Mouse (Mus musculus): Measurements from ENCODE around the gene Pcnx.

Gene Pcnx

DNA sequence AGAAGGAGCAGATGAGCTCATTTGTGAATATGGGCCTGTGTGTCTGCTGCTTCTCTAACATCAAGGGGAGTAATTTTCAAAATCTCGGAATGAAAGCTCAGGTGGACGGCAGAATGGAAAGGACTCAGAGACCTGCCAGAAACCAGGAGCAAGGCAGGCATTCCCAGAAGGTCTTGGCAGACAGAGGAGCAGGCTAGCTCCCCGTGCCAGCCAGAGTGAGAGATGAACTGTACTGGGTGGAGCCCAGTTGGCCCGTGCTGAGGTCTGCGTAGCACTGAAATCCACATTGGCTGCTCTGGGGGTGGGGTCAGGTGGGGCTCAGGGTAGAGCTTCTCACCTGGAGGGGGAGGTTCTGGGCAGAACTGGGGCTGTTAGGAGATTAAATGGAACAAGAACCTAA is 16.3 kb upstream of the Pcnx start:
- no peak for TF ChIP-seq GATA4 (IDR thresholded peaks at IDR 0.05; ENCODE audit: insufficient replicate concordance, low read length)

DNA sequence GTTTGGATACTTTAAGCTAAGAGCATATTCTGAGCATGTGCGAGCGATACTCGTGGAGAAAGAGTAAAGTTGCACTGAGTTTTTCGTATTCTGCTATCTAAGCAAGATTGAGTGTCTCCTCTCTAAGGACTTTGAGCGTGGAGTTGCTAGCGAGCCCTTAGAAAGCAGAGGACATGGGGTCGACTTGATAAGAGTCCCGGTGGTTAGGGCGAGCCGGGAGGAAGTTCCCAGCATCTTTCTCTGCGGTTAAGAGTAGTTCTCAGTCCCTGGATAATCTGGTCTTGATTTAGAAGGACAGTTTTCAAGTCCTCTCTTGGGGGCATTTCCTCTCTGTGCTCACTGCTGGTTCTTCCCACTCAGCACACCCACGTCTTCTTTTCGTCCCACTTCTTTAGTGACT is 15.3 kb upstream of the Pcnx start:
- no peak for TF ChIP-seq GATA4 (IDR thresholded peaks at IDR 0.05; ENCODE audit: insufficient replicate concordance, low read length)

DNA sequence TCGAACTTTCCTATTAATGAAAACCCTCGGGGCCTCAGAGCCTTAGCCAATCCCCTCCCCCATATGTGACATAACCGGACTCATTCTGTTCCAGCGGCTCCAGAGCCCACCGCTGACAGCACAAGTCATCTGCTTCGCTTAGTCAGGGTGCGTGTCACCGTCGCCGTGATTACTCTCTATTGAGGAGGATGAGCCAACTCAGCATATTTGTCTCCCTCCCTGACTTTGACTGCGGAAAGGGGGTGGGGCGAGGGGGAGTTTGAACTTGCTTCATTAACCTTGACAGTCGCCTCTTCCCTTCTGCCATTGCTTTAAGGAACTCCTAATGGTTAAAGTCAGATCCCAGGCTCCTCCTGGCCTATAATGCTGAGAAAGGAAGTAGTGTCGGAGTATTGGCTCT is 14.8 kb upstream of the Pcnx start:
- no peak for TF ChIP-seq GATA4 (IDR thresholded peaks at IDR 0.05; ENCODE audit: insufficient replicate concordance, low read length)

DNA sequence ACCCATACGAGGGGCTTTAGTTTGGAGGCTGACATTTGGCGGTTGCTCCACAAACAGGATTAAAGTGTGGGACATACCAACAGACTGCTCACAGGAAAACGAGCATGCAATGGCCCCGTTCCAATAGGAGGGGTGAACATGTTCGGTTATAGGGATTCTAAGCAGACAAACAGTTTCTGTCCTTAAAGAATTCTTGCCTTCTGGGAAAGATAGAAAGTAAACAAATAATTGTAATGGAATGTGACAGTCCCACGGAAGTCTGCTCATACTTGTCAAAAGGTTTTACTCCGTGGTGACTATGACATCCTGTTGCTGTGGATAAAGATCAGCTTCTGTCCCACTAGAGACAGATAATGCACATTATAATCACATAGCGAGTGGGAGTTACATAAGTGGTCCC is 10.2 kb upstream of the Pcnx start:
- TF ChIP-seq GATA4 (IDR thresholded peaks at IDR 0.05; ENCODE audit: insufficient replicate concordance, low read length), result no peak

DNA sequence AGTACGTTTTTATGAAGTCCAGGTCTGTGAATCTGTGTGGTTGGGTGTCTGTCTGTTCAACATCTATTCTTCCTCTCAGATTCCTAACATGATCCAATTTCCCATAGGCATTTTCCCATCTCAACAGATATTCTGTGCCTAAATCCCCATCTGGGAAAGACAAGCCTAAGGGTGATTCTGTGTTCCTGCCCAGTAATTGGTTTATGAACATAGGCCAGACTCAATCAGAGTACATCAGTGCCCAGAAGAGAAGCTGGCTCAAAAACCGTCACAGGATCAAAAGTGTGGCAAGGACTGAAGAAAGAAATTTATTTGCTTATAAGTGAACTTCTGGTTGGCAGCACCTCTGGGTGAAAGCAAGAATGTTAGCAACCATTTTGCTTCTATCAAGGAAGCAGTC is 7.3 kb upstream of the Pcnx start:
- no peak for TF ChIP-seq GATA4 (IDR thresholded peaks at IDR 0.05; ENCODE audit: insufficient replicate concordance, low read length)

DNA sequence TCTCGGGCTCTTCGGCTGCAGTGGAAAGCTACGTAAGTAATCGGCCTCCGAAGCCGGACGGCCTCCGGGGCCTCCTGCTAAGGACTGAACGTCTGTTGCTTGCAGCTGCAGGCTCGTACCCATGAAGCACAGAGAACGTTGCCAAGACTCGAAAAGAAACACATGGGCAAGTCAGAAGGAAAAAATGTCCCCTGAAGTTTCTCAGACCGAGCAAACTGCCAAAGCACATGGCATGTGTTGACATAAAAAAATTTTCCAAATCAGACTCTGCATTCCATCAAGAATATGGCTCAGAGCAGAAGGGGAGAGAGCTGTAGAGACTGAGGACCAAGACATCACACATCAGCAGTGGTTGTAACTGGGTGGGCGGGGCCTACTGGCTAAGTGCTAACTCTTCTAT is 6.8 kb upstream of the Pcnx start:
- no peak for TF ChIP-seq GATA4 (IDR thresholded peaks at IDR 0.05; ENCODE audit: insufficient replicate concordance, low read length)

DNA sequence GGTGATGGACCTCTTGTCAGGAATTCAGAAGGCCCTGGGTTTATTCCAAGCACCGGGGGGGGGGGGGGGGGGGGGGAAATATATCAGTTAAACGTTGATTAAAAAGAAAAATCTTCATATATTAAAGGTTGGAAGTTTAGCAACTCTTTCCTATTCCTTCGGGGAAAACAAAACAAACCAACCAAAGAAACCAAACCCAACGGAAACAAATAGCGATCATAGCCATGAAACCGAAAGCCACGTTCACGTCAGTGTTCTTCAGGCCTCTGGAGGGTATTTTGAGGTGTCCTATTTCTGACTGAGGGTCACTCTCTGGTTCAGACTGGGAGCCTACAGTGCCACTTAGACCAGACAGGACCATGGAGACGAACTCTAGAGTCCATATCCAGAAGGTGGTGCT is 6.3 kb upstream of the Pcnx start:
- no peak for TF ChIP-seq GATA4 (IDR thresholded peaks at IDR 0.05; ENCODE audit: insufficient replicate concordance, low read length)

DNA sequence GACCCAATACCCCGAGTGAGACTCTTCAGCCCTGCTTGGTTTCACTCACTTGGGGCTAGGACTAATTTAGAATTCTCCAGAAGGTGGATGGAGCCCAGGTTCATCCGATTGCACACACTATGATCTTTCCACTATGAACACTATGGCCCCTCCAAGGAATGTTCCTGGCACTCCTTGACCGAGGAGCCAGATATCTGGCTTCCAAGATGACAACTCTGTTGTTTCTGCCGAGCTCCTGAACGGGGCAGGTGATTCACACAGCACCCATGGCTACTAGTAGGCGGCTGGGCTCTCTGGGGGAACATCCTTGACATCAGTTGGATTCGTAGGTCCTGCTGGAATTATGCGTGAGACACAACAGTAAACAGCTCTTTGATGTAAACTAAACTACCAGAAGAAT is 4.8 kb upstream of the Pcnx start:
- no peak for TF ChIP-seq GATA4 (IDR thresholded peaks at IDR 0.05; ENCODE audit: insufficient replicate concordance, low read length)

DNA sequence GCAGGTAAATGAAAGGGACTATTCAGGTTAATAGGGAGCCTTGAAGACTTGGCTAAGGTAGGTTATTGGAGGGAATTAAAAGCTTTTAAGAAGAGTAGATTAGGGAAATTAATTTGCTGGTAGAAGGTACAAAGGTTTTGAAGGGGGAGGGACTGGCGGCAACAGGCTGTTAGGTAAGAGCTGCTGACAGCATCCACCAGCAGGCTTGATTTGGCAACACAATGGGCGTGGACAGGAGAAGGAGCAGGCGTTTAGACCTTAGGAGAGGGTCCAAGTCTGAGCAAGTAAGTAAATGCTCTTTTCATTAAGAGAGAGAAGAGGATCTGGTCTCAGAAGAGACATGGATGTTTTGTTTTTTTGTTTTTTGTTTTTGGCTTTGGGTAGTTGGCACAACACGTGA is 3.1 kb upstream of the Pcnx start:
- no peak for TF ChIP-seq GATA4 (IDR thresholded peaks at IDR 0.05; ENCODE audit: insufficient replicate concordance, low read length)

DNA sequence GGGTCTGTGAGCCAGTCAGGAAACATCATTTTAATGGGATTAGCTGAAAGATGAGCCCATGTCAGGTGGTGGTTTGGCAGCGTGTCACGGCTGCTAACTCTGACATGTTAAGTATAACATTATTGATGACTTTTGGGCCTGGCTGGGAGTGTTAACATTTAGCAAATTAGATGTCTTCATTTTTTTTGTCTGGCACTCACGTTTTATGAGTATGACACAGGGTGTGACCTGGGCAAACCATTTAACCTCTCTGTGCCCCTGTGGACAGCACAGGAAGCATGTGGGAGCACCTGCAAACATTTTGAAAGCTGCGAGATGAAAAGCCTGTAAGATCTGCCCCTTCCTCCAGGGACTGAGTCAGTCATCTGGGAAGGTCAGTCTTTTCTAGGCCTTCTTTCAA is 2.6 kb upstream of the Pcnx start:
- no peak for TF ChIP-seq GATA4 (IDR thresholded peaks at IDR 0.05; ENCODE audit: insufficient replicate concordance, low read length)

DNA sequence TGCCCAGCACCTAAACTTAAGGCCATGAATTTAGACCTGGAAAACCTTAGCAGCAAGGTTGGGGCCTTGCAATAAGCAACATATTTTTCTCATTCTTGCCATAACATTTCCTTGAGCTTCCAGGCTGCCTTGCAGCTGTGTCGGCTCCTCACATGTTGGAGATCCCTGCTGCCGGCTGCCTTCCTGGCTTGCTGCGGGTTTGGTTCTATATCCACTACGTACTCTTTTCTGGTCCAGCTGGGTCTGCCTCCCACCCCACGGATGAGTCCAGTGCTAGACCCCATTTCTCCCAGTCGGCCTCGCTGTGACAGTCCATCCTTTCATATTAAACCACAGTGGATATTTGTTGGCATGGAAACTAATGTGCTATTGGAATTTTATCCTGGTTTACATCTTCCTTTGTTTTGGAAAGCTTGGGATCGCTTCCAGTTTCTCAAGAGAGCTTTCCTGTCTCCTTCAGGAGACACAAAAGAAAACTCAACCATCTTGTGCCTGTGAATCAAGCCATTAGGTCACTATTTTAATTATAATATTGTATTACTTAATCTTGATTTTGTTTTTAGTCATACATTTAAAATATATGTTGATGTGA is 1.7 kb upstream of the Pcnx start:
- TF ChIP-seq GATA4 (IDR thresholded peaks at IDR 0.05; ENCODE audit: insufficient replicate concordance, low read length), result no peak

DNA sequence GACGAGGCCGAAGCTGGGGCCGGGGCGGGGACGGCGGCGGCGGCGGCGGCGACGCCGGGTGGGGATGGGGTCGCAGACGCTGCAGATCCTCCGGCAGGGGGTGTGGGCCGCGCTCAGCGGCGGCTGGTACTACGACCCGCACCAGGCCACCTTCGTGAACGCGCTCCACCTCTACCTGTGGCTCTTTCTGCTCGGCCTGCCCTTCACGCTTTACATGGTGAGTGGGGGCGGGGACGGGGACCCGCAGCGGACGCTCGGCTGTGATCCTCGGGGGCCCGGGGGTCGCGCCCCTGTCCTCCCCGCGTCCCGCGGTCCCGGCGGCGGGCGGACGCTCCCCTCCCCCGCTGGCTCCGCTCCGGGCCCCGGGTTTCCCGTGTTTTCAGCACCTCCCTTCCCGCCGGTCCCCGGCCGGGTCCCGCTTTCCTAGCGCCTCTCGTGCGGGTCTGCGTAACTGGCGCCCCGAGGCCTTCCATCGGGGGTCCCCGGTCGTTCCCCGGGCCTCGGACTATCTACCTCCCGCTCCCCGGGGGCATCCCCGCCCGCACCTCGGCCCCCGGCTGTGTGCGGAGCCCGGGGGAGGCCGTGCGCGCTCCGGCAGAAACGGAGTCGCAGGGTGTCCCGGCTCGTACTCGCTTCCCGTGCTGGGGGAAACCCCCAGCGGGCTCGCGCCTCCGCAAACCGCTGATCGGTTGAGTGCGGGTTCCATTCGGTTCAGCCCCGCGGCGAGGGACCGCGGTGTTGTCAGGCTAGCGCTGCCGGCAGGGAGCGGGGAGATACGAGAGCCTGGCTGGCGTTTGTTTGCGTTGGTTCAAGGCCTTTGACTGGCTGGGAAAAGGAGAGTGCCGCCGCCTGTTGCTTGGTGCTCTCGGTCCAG is 722 bp downstream of the Pcnx start:
- TF ChIP-seq GATA4 (IDR thresholded peaks at IDR 0.05; ENCODE audit: insufficient replicate concordance, low read length), result no peak; the same call in 1 of the 2 replicates

DNA sequence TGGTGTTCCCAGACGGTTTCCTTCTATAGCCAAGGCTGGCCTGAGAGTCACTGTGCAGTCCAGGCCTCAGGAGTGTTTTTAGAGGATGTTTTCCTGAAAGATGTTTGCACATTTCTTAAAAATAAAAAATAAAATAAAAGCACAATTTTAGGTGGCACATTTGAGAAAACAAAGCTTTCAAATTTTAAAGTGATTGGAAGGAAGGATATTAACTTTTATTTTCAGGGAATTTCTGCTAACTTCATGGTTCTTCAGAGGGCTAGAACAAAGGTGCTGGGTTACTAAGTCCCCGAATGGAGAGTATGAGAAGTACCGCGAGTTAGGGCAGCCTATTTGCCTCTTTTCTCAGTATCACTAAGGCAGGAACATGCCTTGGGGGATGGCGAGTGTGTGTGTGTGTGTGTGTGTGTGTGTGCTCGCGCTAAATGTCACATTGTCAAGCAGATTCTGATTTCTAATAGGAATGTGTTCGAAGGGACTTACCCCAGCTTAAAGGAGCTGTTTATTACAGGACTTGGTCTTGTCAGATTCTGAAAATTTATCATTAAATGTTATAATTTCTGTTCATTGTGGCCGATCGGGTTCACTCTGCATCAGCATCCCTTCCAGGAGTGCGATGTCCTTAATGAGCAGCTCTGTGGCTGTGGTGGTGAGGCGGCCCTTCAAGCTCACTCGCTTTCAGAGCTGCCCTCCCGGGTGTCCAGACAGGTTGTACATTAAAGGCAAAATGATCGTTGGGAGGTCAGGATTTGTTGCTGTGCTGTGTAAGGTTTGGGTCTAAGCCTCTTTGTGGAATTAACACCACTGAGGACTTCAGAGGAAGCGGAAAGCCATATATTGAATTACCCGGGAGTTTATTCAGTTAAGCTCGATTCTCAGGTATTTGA is 1.6 kb downstream of the Pcnx start:
- TF ChIP-seq GATA4 (IDR thresholded peaks at IDR 0.05; ENCODE audit: insufficient replicate concordance, low read length), result no peak

DNA sequence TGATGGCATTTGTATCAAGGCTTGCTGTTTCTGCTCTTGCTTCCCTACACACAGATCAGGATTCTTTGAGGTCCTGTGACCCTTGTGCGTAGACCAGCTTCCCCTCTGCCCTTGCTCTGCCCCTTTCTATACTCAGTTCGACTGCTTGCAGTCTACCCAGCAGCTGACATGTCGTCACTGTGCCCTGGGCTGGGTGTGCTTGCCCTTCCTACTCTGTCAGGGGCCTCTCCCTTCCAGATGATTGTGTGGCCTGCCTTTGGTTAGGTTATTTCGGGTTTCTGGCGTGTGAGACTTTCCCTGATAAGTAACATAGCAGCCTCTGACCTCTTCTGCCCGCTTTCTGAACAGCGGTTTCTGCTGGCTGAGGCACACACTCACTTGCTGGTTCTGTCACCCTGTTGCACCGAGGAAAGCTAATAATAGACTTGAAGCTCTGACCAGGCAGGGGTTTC is 2.6 kb downstream of the Pcnx start:
- TF ChIP-seq GATA4 (IDR thresholded peaks at IDR 0.05; ENCODE audit: insufficient replicate concordance, low read length), result peak; percentile 48; the same call in 1 of the 2 replicates

DNA sequence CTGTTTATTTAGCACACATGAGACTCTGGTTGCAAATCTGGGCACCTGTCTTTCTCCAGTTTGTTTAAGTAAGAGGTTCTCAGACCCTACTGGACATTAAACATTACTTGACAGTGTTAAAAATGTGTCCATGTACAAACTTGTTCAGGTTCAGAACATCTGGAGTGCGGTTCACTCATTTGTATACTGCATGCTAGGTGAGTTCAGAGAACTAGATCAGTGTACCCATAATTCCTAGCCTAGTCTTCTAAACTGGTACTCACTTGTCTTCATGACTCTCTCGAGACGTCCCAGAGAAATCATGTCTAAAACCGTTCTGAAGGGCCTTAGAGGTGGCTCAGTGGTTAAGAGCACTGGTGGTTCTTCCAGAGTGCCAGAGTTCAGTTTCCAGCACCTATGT is 4.1 kb downstream of the Pcnx start:
- no peak for TF ChIP-seq GATA4 (IDR thresholded peaks at IDR 0.05; ENCODE audit: insufficient replicate concordance, low read length)

DNA sequence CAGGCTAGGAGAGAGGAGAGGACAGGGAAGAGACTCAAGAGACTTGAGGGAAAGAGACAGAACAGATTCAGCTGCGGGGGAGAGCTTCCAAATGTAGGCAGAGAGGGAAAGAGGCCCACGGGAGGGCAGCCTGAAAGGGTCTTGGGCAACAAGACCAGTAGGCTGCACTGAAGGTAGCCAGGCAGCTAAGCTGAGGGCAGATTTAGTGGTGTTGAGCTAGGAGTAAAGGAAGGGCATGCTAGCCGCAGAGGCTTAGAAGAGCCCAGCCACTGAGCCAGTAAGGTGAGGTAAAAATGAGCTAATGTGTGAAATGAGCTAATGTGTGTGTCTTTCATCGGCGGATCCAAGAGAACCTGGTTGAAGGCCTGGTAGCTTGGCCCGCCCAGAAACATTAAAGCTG is 5.4 kb downstream of the Pcnx start:
- no peak for TF ChIP-seq GATA4 (IDR thresholded peaks at IDR 0.05; ENCODE audit: insufficient replicate concordance, low read length)
